ENCODE assay signal across 8 mouse cellular contexts in the genomic region with DNA sequence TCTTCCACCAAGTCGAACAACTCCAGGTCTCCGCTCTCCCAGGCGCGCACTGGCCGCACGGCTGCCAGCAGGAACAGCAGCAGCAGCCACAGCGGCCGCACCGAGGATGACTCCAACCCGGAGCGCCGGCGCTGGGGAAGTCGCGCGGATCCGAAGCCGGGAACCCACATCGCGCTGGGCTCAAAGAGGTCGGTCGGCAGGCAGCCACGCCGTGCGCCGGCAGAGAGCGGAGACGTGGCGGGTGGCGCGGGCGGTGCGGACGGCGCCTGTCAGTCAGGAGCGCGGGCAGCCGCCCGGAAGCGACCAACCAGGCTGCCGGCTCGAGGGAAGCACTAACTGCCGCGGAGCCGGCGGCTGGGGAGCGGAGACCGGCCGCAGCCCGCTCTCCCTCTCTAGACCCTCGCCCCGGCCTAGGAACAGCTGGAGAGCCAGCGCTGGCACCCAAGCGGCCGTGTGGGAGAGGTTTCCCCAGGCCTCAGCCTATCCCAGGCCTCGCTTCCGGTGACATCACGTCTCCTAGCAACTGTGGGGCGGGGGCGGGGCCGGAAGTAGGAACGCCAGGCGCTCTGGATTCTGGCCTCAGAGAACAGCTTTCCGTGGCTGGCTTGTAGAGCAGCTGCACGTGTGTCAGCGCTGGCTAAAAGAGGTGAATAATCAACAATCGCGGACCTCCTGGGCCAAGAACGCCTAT. TPM values are rescaled to one million over a fixed set of nuclear protein-coding genes. Genes with fewer than 3 reads are reported as not detected.
DNase-seq lines count a peak whose midpoint lies in the region; ATAC-seq and TF ChIP-seq lines count a peak whose summit lies in the region.

Gene Dnajc1, minus strand, starts transcription at position 500 of the 691 bp plus-strand sequence.

- WGBS in heart, embryonic 12.5 days: under 1% methylated on average over 69 of the region's 69 CpGs
- under 1% methylated on average over 68 of the region's 69 CpGs for WGBS in kidney, postnatal 0 days
- under 1% methylated on average over 69 of the region's 69 CpGs for WGBS in liver, embryonic 11.5 days
- under 1% methylated on average over 63 of the region's 69 CpGs for WGBS in stomach, embryonic 14.5 days

- H3K9ac ChIP-seq in heart, embryonic 12.5 days: peak within 1 kb of the TSS; percentile 85
- peak within 1 kb of the TSS; percentile 76 for H3K9ac ChIP-seq in kidney, postnatal 0 days (ENCODE audit: low read depth, low read length)
- peak within 1 kb of the TSS; percentile 89 for H3K9ac ChIP-seq in liver, embryonic 11.5 days (ENCODE audit: low read depth, low read length)
- H3K9ac ChIP-seq in stomach, embryonic 14.5 days (replicated peaks; ENCODE audit: low read depth, low read length): peak within 1 kb of the TSS; percentile 78

- H3K36me3 ChIP-seq in heart, embryonic 12.5 days: no peaks in the 10 kb centered on the region
- H3K36me3 ChIP-seq in kidney, postnatal 0 days (ENCODE audit: insufficient read depth, low read length): no peaks in the 10 kb centered on the region
- H3K36me3 ChIP-seq in liver, embryonic 11.5 days (ENCODE audit: control insufficient read depth, insufficient read depth, low read length): no peaks in the 10 kb centered on the region
- H3K36me3 ChIP-seq in stomach, embryonic 14.5 days (ENCODE audit: control insufficient read depth, insufficient read depth, low read length): no peaks in the 10 kb centered on the region

- no peaks in the 10 kb centered on the region for H3K27me3 ChIP-seq in heart, embryonic 12.5 days (replicated peaks)
- no peaks in the 10 kb centered on the region for H3K27me3 ChIP-seq in kidney, postnatal 0 days (ENCODE audit: insufficient read depth, low read length)
- no peaks in the 10 kb centered on the region for H3K27me3 ChIP-seq in liver, embryonic 11.5 days (replicated peaks; ENCODE audit: control insufficient read depth, insufficient read depth, low read length)
- H3K27me3 ChIP-seq in stomach, embryonic 14.5 days (ENCODE audit: control insufficient read depth, insufficient read depth, low read length): no peaks in the 10 kb centered on the region

- H3K27ac ChIP-seq in heart, embryonic 12.5 days (ENCODE audit: poor library complexity, severe bottlenecking): peak within 1 kb of the TSS; percentile 96
- peak within 1 kb of the TSS; percentile 96 for H3K27ac ChIP-seq in kidney, postnatal 0 days
- peak within 1 kb of the TSS; percentile 96 for H3K27ac ChIP-seq in liver, embryonic 11.5 days (ENCODE audit: low read depth, low read length)
- H3K27ac ChIP-seq in stomach, embryonic 14.5 days (ENCODE audit: low read length): peak within 1 kb of the TSS; percentile 98

- peak within 1 kb of the TSS; percentile 86 for H3K4me3 ChIP-seq in heart, embryonic 12.5 days
- peak within 1 kb of the TSS; percentile 63 for H3K4me3 ChIP-seq in kidney, postnatal 0 days (replicated peaks; ENCODE audit: low read depth, low read length)
- peak within 1 kb of the TSS; percentile 93 for H3K4me3 ChIP-seq in liver, embryonic 11.5 days (ENCODE audit: low read depth, low read length)
- peak within 1 kb of the TSS; percentile 74 for H3K4me3 ChIP-seq in stomach, embryonic 14.5 days (ENCODE audit: low read depth, low read length)

- peak; percentile 95 for DNase-seq in CD4-positive helper T cell, adult 2 months (ENCODE audit: low read depth, low spot score)
- peak; percentile 90 for DNase-seq in brain, embryonic 18.5 days (ENCODE audit: low read depth, low spot score)
- peak; percentile 97 for DNase-seq in kidney, postnatal 0 days (ENCODE audit: low spot score)
- peak; percentile 92 for DNase-seq in liver, embryonic 11.5 days (ENCODE audit: low spot score)
- peak; percentile 95 for DNase-seq in naive thymus-derived CD4-positive, alpha-beta T cell, adult 2 months (ENCODE audit: low read depth)

- TF ChIP-seq CTCF in kidney, postnatal 0 days (IDR thresholded peaks at IDR 0.05; ENCODE audit: low read depth): peak; percentile 2; the same call in 1 of the 2 replicates

- H3K4me1 ChIP-seq in heart, embryonic 12.5 days (replicated peaks): no peaks in the 10 kb centered on the region
- peaks cover 5% of the 10 kb centered on the region for H3K4me1 ChIP-seq in kidney, postnatal 0 days (replicated peaks; ENCODE audit: insufficient read depth, low read length)
- H3K4me1 ChIP-seq in liver, embryonic 11.5 days (replicated peaks; ENCODE audit: control insufficient read depth, insufficient read depth, low read length): no peaks in the 10 kb centered on the region; the same call in 1 of the 2 replicates
- H3K4me1 ChIP-seq in stomach, embryonic 14.5 days (ENCODE audit: control insufficient read depth, insufficient read depth, low read length): no peaks in the 10 kb centered on the region

- H3K4me2 ChIP-seq in heart, embryonic 12.5 days: peak within 1 kb of the TSS; percentile 74
- peak within 1 kb of the TSS; percentile 55 for H3K4me2 ChIP-seq in kidney, postnatal 0 days (ENCODE audit: low read length)
- peak within 1 kb of the TSS; percentile 86 for H3K4me2 ChIP-seq in liver, embryonic 11.5 days
- peak within 1 kb of the TSS; percentile 65 for H3K4me2 ChIP-seq in stomach, embryonic 14.5 days (replicated peaks; ENCODE audit: low read depth, low read length)

- no peaks in the 10 kb centered on the region for H3K9me3 ChIP-seq in heart, embryonic 12.5 days (replicated peaks)
- H3K9me3 ChIP-seq in kidney, postnatal 0 days (replicated peaks; ENCODE audit: low read length): no peaks in the 10 kb centered on the region
- no peaks in the 10 kb centered on the region for H3K9me3 ChIP-seq in liver, embryonic 11.5 days (ENCODE audit: control insufficient read depth, low read length)
- no peaks in the 10 kb centered on the region for H3K9me3 ChIP-seq in stomach, embryonic 14.5 days (ENCODE audit: control insufficient read depth, low read depth, low read length)

- ATAC-seq in erythroid progenitor cell, adult 5-6 weeks (replicated peaks; ENCODE audit: low FRiP score, poor library complexity, severe bottlenecking): peak; percentile 98
- peak; percentile 99 for ATAC-seq in heart, embryonic 12.5 days (ENCODE audit: insufficient number of reproducible peaks, low FRiP score)
- peak; percentile 100 for ATAC-seq in kidney, postnatal 0 days (replicated peaks; ENCODE audit: low FRiP score, low read depth)
- peak; percentile 100 for ATAC-seq in liver, embryonic 11.5 days (replicated peaks; ENCODE audit: low FRiP score)
- peak; percentile 100 for ATAC-seq in stomach, embryonic 14.5 days (ENCODE audit: insufficient number of reproducible peaks, insufficient read depth, low FRiP score, low read depth)

RNA-seq across cellular contexts. Expression of gene Dnajc1, which starts in this region (rescaled TPM):
- total RNA-seq in erythroid progenitor cell, adult 5-6 weeks (2015; ENCODE audit: low replicate concordance): 2.5 and 8.3 TPM in 2 replicates
- 7.2 and 14.9 TPM in 2 replicates for total RNA-seq in erythroid progenitor cell, adult 5-6 weeks (2017; ENCODE audit: low replicate concordance)
- 25.2 and 25.9 TPM in 2 replicates for polyA plus RNA-seq in heart, embryonic 12.5 days (2016; fragmentation: Nextera tagmentation; extraction: Ambion mirVana)
- polyA plus RNA-seq in kidney, postnatal 0 days (2015; fragmentation: Nextera tagmentation; extraction: Ambion mirVana): 41.1 and 42.4 TPM in 2 replicates
- polyA plus RNA-seq in liver, embryonic 11.5 days (2014; fragmentation: Nextera tagmentation; extraction: Ambion mirVana): 20.6 and 23.7 TPM in 2 replicates
- 49.6 and 51.1 TPM in 2 replicates for polyA plus RNA-seq in stomach, embryonic 14.5 days (2014; fragmentation: Nextera tagmentation; extraction: Ambion mirVana)

Comparison
In these comparisons a context has a peak if more than half of its experiments do, and no peak if none do; other contexts are left out.
1. Peak in every context shown above with its lines: DNase-seq, ATAC-seq, H3K4me3 ChIP-seq and H3K27ac ChIP-seq.